Mouse (Mus musculus): Measurements from ENCODE around the gene Klhl29.

DNA sequence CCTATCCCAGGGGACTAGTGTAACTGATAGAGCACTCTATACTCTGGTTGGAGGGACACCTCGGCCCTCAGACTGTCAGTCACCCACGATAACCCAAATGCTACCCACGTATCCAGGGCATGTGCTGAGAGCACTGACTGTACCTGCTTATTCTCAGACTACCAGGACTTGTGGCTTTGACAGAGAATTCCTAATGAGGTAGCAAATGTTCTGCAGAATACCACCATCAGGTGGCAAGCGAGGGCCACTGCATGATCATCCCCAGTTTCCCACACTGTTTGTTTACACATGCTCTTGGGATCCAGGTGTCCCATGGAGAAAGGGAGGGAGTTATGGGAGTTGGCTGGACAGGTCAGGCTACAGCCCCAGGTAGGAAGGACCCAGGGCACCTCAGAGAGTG lies 234.4 kb downstream of the Klhl29 start:
- no peak for TF ChIP-seq CTCF (IDR thresholded peaks at IDR 0.05; ENCODE audit: control insufficient read depth, insufficient read depth, low read length)
- no peak for TF ChIP-seq POLR2A (IDR thresholded peaks at IDR 0.05; ENCODE audit: borderline replicate concordance, control insufficient read depth, low read depth, low read length)

All from bone marrow, adult 2 months (tissue).